Mouse (Mus musculus) kidney, adult 18-20 months (tissue): ENCODE measurements around the gene AC161166.1.
"Not testable (repeated sequence)": the region's sequence is repeated elsewhere in the genome, so short reads cannot be mapped to it uniquely, and the experiment has no call there.

ENCODE experiments used
- DNase-seq: peaks from one replicate; pipeline ENCODE4 v3.0.0; 2021

AC161166.1 gene

DNA sequence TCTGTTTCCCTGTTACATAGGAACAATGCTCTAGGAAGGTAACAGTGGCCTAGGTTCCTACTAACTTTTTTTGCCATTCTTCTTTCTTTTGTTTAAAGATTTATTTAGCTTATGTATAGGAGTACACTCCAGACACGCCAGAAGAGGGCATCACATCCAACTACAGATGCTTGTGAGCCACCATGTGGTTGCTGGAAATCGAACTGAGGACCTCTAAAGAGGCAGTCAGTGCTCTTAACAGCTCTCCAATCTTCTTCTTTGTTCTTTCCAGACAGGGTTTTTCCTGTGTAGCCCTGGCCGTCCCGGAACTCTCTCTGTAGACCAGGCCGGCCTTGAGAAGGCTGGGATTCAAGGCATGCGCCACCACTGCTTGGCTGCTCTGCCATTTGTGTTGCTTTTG lies 12.7 kb upstream of the AC161166.1 start:
- no peak for DNase-seq

GRCm38 (mm10) chr7:24523723-24524122 lies 11.5 kb upstream of the AC161166.1 start:
- DNase-seq, result no peak

DNA sequence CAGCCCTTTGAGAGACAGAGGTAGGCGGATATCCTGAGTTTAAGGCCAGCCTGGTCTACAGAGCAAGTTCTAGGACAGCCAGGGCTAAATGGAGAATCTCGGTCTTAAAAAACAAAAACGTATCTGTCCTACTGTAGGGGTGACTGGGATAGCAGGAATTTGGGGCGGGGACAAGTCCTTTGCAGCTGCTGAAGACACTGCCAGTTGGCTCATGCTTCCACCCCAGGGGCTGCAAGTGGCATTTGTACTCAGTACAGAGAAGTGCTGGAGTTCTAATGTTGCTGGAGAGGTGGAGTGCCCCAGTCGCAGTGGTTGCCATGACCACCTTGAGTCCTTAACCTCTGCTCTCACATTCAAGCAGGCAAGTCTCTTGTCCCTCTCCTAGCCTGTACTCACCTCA lies 10.6 kb upstream of the AC161166.1 start:
- DNase-seq, result no peak

- not testable (repeated sequence) for DNase-seq
Measured at GRCm38 (mm10) chr7:24520054-24520453, 7.8 kb upstream of the AC161166.1 start.

GRCm38 (mm10) chr7:24519130-24519529 lies 6.9 kb upstream of the AC161166.1 start:
- no peak for DNase-seq

- no peak for DNase-seq
Measured at GRCm38 (mm10) chr7:24517654-24518053, 5.4 kb upstream of the AC161166.1 start.

- no peak for DNase-seq
Measured at GRCm38 (mm10) chr7:24517077-24517476, 4.8 kb upstream of the AC161166.1 start.

DNA sequence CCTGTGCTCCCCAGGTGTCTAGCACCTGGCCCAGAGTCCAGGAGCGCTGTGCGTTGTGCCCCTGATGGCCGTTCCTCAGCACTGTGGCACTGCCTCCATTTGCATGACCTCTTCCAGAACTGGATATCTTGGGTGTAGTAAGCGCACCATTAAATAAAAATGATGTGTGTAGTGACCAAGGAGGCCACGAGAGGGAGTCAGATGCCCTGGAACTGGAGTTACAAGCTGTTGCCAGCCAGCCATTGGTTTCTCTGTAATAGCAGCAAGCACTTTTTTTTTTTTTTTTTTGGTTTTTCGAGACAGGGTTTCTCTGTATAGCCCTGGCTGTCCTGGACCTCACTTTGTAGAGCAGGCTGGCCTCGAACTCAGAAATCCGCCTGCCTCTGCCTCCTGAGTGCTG lies 4.1 kb upstream of the AC161166.1 start:
- not testable (repeated sequence) for DNase-seq

- no peak for DNase-seq
Measured at GRCm38 (mm10) chr7:24507726-24508114, 4.5 kb downstream of the AC161166.1 start.

DNA sequence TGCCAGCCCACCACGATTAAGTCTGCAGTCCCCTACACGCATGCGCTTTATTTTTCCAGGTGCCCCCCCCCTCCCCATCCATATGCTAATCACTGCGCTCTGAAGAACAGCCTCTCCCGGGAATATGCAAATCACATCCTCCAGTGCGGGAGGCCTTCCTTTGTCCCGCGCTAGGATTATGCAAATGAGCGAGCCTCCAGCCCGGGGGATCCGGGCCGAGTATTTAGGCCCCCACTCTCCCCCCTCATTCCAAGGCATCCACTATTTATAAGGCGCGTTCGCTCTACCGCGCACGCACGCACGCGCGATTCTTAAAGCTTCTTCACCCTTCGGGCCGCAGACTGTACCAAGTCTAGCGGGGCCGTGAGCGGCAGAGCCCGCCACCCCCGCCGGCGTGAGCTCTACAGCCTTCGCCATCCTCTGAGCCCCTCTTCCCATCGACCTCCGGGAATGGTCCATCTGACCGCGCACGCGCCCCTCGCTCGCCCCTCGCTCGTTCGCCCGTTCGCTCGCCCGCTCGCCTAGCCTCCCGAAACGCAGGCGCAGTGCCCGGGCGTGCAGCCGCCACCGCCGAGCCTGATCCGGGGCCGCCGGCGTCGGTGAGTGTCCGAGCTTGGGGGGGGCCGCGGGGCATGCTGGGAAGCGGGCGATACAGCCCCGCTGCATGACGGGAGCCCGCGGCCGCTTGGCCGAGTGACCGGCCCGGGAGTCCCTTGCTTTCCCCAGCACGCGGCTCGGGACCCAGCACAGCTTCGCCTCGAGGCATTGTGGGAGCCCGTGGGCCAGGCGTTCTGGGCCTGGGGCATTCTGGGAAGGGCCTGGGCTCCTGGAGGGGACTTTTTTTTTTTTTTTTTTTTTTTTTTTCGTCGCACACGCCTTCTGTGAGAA lies 5.2 kb downstream of the AC161166.1 start, which contains the start of gene Zfp428:
TSS of gene Zfp428 (plus strand) at position 169 of the 888 bp plus-strand sequence.
- DNase-seq, result peak; percentile 91

DNA sequence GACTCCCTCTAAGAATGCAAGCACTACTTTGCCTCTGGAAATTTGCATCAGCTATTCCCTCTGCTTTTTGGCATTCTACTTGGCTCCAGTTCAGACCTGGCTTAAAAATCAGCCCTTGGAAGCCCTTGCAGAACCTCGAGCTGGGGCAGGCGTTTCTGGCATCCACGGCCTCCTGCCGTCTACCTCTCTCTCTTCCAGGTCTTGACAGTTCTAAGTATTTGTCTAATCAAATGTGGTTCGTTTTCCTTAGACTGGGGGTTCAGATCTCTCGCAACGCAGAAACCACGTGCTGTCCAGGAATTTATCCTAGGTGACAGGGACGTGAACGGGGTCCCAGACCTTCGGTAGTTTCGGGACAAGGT lies 5.8 kb downstream of the AC161166.1 start:
- DNase-seq, result peak; percentile 72

- DNase-seq, result peak; percentile 23
Measured at GRCm38 (mm10) chr7:24506065-24506459, 6.2 kb downstream of the AC161166.1 start.

DNA sequence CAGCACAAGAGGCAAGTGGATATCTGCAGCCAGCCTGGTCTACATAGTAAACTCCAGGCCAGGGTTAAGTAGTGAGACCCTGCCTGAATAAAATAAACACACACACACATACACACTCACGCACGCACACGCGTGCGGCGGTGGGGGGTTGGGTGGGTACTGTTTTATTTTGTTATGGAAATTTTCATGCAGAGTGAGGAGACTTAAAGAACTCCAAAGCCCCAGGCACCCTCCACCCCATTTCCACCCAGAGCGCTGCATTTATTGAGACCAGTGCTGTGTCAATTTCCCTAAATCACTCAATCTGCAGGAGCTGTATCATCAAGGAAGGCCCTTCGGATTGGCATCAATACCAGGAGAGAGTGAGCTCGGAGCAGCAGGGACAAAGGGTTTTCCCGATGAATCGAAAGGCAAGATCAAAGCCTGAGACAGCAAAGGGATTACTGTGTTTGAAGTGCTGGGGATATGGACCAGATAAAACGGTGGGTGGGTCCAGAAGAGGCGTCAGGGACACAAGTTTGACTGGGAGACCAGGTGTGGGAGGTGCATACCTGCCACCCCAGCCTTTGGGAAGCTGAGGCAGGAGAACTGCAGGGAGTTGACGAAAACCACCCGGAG lies 6.7 kb downstream of the AC161166.1 start:
- DNase-seq, result no peak

- no peak for DNase-seq
Measured at GRCm38 (mm10) chr7:24504868-24505267, 7.4 kb downstream of the AC161166.1 start.

DNA sequence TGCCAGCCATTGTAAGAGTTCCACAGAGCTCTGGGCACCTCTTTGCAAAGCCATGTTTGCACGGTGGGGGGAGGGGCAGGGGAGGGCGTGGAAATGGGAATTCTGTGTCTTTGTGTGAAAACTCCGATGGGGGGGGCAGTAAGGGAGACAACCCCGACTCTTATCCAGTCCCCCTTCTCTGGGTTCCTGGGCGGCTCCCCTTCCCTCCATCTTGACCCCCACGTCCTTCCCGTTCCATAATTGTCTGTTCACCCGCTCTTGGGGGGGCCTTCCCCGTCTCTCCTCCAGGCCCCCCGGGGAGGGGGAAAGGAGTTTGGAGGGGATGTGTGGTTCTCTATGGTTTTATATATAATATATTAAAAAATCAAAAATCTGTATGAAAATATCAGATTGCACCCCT lies 8.3 kb downstream of the AC161166.1 start:
- no peak for DNase-seq

GRCm38 (mm10) chr7:24501492-24501891 lies 10.8 kb downstream of the AC161166.1 start:
- peak; percentile 29 for DNase-seq

DNA sequence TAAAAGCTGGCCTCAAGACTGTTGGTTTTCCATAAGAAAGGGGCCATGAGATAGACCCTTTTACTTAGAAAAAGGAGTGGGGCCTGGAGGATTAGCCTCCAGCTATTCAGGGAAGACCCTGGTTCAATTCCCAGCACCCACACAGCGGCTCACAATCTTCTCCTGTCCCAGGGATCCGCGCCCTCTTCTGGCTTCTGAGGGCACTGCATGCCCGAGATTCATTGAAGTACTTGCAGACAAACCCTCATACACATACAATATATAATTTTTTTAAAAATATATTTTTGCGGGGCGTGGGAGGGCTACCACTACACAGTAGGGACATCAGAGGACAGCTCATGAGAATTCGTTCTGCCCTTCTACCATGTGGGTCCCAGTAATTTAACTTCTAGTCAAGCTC lies 11.3 kb downstream of the AC161166.1 start:
- DNase-seq, result peak; percentile 34

DNA sequence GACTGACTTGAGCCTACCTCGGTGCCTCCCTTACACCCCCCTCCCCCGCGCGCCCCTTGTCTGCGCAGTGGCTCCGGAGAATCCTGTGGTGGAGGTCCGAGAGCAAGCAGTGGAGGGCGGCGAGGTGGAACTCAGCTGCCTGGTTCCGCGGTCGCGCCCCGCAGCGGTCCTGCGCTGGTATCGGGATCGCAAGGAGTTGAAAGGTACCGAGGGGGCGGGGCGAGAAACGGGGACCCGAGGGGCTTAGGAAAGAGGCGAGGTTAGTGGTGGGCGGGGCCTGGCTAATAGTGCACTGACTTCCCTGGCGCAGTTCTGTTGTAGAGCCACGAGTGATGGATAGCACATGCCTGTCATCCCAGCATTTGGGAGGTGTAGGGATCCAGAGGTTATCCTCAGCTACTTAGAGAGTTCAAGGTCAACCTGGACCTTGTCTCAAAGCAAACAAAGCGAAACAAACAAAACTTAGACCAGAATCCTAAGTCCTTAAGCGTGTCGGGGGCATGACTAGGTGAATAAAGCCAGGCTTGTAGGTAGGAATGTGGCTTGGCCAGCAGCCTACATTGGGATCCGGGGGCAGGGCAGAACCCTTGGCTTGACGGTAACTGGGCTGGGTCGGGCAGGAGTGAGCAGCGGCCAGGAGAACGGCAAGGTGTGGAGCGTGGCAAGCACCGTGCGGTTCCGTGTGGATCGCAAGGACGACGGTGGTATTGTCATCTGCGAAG lies 12.2 kb downstream of the AC161166.1 start:
- DNase-seq, result peak; percentile 46

DNA sequence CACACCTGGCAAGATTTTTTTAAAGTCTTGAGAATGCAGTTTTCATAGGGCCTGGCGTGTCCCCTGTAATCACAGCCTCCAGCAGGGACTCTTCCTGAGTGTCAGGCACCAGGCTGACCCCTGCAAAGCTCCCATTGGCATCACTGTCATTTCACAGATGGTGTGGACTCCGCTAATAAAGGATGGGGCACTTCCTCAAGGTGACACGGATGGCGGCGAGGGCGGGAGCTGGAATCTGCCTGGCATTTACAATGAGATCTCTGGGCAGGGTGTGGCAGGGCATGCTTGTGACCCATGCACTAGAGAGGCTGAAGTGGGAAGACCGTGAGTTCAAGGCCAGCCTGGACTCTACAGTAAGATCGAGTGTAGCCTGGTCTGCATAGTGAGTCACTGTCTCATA lies 24.0 kb downstream of the AC161166.1 start:
- DNase-seq, result no peak

- DNase-seq, result no peak
Measured at GRCm38 (mm10) chr7:24487403-24487802, 24.9 kb downstream of the AC161166.1 start.

DNA sequence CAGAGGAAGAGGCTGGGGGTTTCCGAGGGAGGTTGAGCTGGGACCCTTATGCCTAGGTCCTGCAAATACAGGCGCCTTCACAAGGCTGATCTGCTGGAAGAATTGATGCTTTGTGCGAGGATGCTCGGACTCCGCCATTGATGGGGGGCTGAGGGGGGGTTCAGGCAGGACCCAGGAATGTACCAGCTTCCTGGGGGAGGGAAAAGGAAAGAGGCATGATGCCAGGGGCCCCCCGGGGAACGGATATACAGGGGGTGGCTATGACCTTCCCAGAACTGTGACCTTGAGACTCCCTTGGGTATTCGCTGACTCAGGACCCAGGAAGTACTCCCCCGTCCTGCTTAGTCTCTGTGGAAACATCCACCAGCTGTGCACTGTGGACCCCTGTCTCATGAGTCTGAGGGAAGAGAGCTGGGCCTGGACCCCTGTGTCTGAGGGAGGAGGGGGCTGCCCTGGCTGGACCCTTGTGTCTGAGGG lies 25.6 kb downstream of the AC161166.1 start:
- no peak for DNase-seq

GRCm38 (mm10) chr7:24485481-24485880 lies 26.8 kb downstream of the AC161166.1 start:
- DNase-seq, result no peak

GRCm38 (mm10) chr7:24483291-24483690 lies 29.0 kb downstream of the AC161166.1 start:
- not testable (repeated sequence) for DNase-seq
